Mouse (Mus musculus) c-Kit-positive CD71-positive TER-119-negative erythroid progenitor cells, embryonic 14.5 days (primary cell): ENCODE measurements at regions not wholly inside any gene's neighbourhood (a gene's known extent, or its start where the extent isn't known, plus 50 kb on each side); places are given as distances from the start of the nearest gene placed in this dataset.

Experiments
- DNase-seq: peaks from one replicate; pipeline ENCODE4 v3.0.0-alpha.2; 2013; ENCODE audit warnings: low read depth

GRCm38 (mm10) chr12:54577235-54577634 is 79.1 kb downstream of the Sptssa start:
- no peak for DNase-seq

- no peak for DNase-seq
Measured at GRCm38 (mm10) chr12:54576821-54577220, 79.6 kb downstream of the Sptssa start.

GRCm38 (mm10) chr12:54572866-54573265 is 83.5 kb downstream of the Sptssa start:
- DNase-seq: no peak

- DNase-seq: no peak
Measured at GRCm38 (mm10) chr12:54568078-54568931, 88.1 kb downstream of the Sptssa start.

- no peak for DNase-seq
Measured at GRCm38 (mm10) chr12:54567426-54567790, 89.0 kb downstream of the Sptssa start.

GRCm38 (mm10) chr12:54566532-54567425 is 89.6 kb downstream of the Sptssa start:
- DNase-seq: no peak

GRCm38 (mm10) chr12:54561981-54562380 is 94.4 kb downstream of the Sptssa start:
- DNase-seq: no peak

- DNase-seq: no peak
Measured at GRCm38 (mm10) chr12:54558106-54558505, 98.3 kb downstream of the Sptssa start.

GRCm38 (mm10) chr12:54549659-54550058 is 106.7 kb downstream of the Sptssa start:
- no peak for DNase-seq

GRCm38 (mm10) chr12:54545821-54546608 is 110.4 kb downstream of the Sptssa start:
- DNase-seq: peak; percentile 13

- DNase-seq: no peak
Measured at GRCm38 (mm10) chr12:54538320-54538705, 118.1 kb downstream of the Sptssa start.

- no peak for DNase-seq
Measured at GRCm38 (mm10) chr12:54537690-54538319, 118.6 kb downstream of the Sptssa start.

GRCm38 (mm10) chr12:54537022-54537421 is 119.4 kb downstream of the Sptssa start:
- DNase-seq: no peak

- DNase-seq: no peak
Measured at GRCm38 (mm10) chr12:54535556-54536516, 120.5 kb downstream of the Sptssa start.

- no peak for DNase-seq
Measured at GRCm38 (mm10) chr12:54534910-54535309, 121.5 kb downstream of the Sptssa start.

GRCm38 (mm10) chr12:54533134-54533533 is 123.2 kb downstream of the Sptssa start:
- no peak for DNase-seq

GRCm38 (mm10) chr12:54532062-54532461 is 124.3 kb downstream of the Sptssa start:
- DNase-seq: no peak

GRCm38 (mm10) chr12:54528046-54528445 is 128.3 kb downstream of the Sptssa start:
- no peak for DNase-seq

- DNase-seq: no peak
Measured at GRCm38 (mm10) chr12:54527577-54527976, 128.8 kb downstream of the Sptssa start.

GRCm38 (mm10) chr12:54520406-54520805 is 136.0 kb downstream of the Sptssa start:
- no peak for DNase-seq
